Mouse (Mus musculus) ES-E14 (cell line): Measurements from ENCODE around the gene Taar1. TPM values are rescaled to one million over a fixed set of nuclear protein-coding genes. Genes with fewer than 3 reads are reported as not detected.

Experiments used
- DNase-seq: peaks from one replicate; pipeline ENCODE4 v3.0.0-alpha.2; 2013; ENCODE audit warnings: low read depth, low spot score
- H3K27ac ChIP-seq: 2 replicates; pipeline ENCODE4 v1.5.1; 2012; ENCODE audit warnings: low read depth, mild to moderate bottlenecking, low read length, moderate library complexity, mixed read lengths; ENCODE audit not compliant: poor library complexity, insufficient read depth, severe bottlenecking
- H3K36me3 ChIP-seq: 2 replicates; pipeline ENCODE4 v1.6.1; 2012; ENCODE audit warnings: mild to moderate bottlenecking, low read length, moderate library complexity, mixed read lengths; ENCODE audit not compliant: control insufficient read depth, poor library complexity, insufficient read depth, severe bottlenecking
- H3K4me1 ChIP-seq, 2 experiments: fragments of 150-350 bp in 1 of 2; sonication (generic) in 1 of 2; 2 replicates each; pipeline ENCODE4 v1.6.1; 2012; ENCODE audit warnings: low read length in 2 of 2, mild to moderate bottlenecking in 1 of 2, mixed read lengths in 1 of 2; ENCODE audit not compliant: control insufficient read depth in 2 of 2, insufficient read depth in 2 of 2, poor library complexity in 1 of 2
- H3K4me3 ChIP-seq, 2 experiments: fragments of 150-350 bp in 1 of 2; sonication (generic) in 1 of 2; 2 replicates each; pipeline ENCODE4 v1.5.1; 2012; ENCODE audit warnings: low read length in 2 of 2, low read depth in 1 of 2, mild to moderate bottlenecking in 1 of 2, mixed read lengths in 1 of 2; ENCODE audit not compliant: insufficient read depth in 1 of 2, poor library complexity in 1 of 2, severe bottlenecking in 1 of 2
- H3K9ac ChIP-seq: 2 replicates; pipeline ENCODE4 v1.6.1; 2012; ENCODE audit warnings: low read depth, mild to moderate bottlenecking, low read length, mixed read lengths; ENCODE audit not compliant: poor library complexity, insufficient read depth, severe bottlenecking
- H3K9me3 ChIP-seq: fragments of 150-350 bp; sonication (generic); 2 replicates; pipeline ENCODE4 v1.6.1; 2012; ENCODE audit warnings: low read depth, mild to moderate bottlenecking, low read length; ENCODE audit not compliant: control insufficient read depth, insufficient read depth
- CHD2 ChIP-seq: IDR thresholded peaks from 2 replicates; pipeline ENCODE4 v1.6.1; 2014; ENCODE audit warnings: mild to moderate bottlenecking, low read depth, low read length, inconsistent platforms
- HCFC1 ChIP-seq: IDR thresholded peaks from 2 replicates; pipeline ENCODE4 v1.6.1; 2012; ENCODE audit warnings: low read length, inconsistent platforms, borderline replicate concordance; ENCODE audit not compliant: insufficient read depth
- MAFK ChIP-seq: IDR thresholded peaks from 2 replicates; pipeline ENCODE4 v1.6.1; 2014; ENCODE audit warnings: mild to moderate bottlenecking, low read depth, low read length, inconsistent platforms; ENCODE audit not compliant: insufficient read depth
- ZC3H11A ChIP-seq: IDR thresholded peaks from 2 replicates; pipeline ENCODE4 v1.6.1; 2012; ENCODE audit warnings: low read depth, mild to moderate bottlenecking, inconsistent platforms, low read length, borderline replicate concordance
- ZNF384 ChIP-seq: IDR thresholded peaks from 2 replicates; pipeline ENCODE4 v1.6.1; 2012; ENCODE audit warnings: low read depth, low read length, inconsistent platforms
- in situ Hi-C, 2 experiments: fragments of 600-800 bp; cut with MboI; formaldehyde crosslinking; loops; one replicate each; pipeline ENCODE4 v1.15.1; 2025; ENCODE audit warnings: low sequenced_read_pairs in 2 of 2, inconsistent platforms in 1 of 2; ENCODE audit not compliant: unreplicated experiment in 2 of 2
- total RNA-seq: library from RNA; depleted of rRNA; stranded (reverse); fragments of 300-350 nt; gene quantifications from 2 replicates; pipeline ENCODE4 v1.2.3, GENCODE M21; 2012

Taar1 gene
- total RNA-seq, 1 experiment, result not detected

- Histone ChIP-seq H3K9me3 (no peaks in the 10 kb centered on the region), H3K27ac (no peak overlapping the region), H3K36me3 (no peaks in the 10 kb centered on the region), H3K9ac (no peak overlapping the region), H3K4me1 (no peaks in the 10 kb centered on the region), H3K4me3 (no peak overlapping the region)
- in situ Hi-C loops, result no loop called here
- TF ChIP-seq MAFK, result no peak
- DNase-seq, result no peak
Measured at GRCm38 (mm10) chr10:23922468-23922867, 2.3 kb downstream of the Taar1 start.

GRCm38 (mm10) chr10:23923941-23924340 is 3.8 kb downstream of the Taar1 start:
- H3K27ac ChIP-seq, result no peak overlapping the region
- H3K9me3 ChIP-seq, result no peaks in the 10 kb centered on the region
- DNase-seq, result no peak
- TF ChIP-seq MAFK (no peak), CHD2 (no peak), ZNF384 (no peak), ZC3H11A (no peak), HCFC1 (no peak)
- H3K4me1 ChIP-seq, result no peaks in the 10 kb centered on the region
- H3K9ac ChIP-seq, result no peak overlapping the region
- in situ Hi-C loops, result no loop called here
- no peak overlapping the region for H3K4me3 ChIP-seq
- H3K36me3 ChIP-seq, result no peaks in the 10 kb centered on the region

GRCm38 (mm10) chr10:23937613-23938012 is 17.5 kb downstream of the Taar1 start:
- H3K36me3 ChIP-seq, result no peaks in the 10 kb centered on the region
- no peak overlapping the region for H3K4me3 ChIP-seq
- H3K9me3 ChIP-seq, result no peaks in the 10 kb centered on the region
- TF ChIP-seq CHD2, result no peak
- no peak for TF ChIP-seq MAFK
- no peak for TF ChIP-seq ZC3H11A
- no peak for TF ChIP-seq HCFC1
- no peak for TF ChIP-seq ZNF384
- no peak overlapping the region for H3K9ac ChIP-seq
- no peak overlapping the region for H3K27ac ChIP-seq
- peaks cover 0 to 2% of the 10 kb centered on the region in 2 experiments; a peak in 1 of 4 replicates for H3K4me1 ChIP-seq
- peak; percentile 19 for DNase-seq
- in situ Hi-C loops, result no loop called here

GRCm38 (mm10) chr10:23938312-23938711 is 18.2 kb downstream of the Taar1 start, which contains the start of gene Taar2:
Gene Taar2, plus strand, starts transcription at chr10:23938572.
- DNase-seq, result no peak
- no peak for TF ChIP-seq MAFK
- no peak for TF ChIP-seq CHD2
- no peak for TF ChIP-seq ZNF384
- no peak for TF ChIP-seq ZC3H11A
- TF ChIP-seq HCFC1, result no peak
- in situ Hi-C loops, result no loop called here
- H3K4me1 ChIP-seq, result peaks cover 0 to 2% of the 10 kb centered on the region in 2 experiments; a peak in 1 of 4 replicates
- no peak within 1 kb of the TSS for H3K4me3 ChIP-seq
- H3K27ac ChIP-seq, result no peak within 1 kb of the TSS
- no peak within 1 kb of the TSS for H3K9ac ChIP-seq
- H3K9me3 ChIP-seq, result no peaks in the 10 kb centered on the region
- no peaks in the 10 kb centered on the region for H3K36me3 ChIP-seq

GRCm38 (mm10) chr10:23942465-23942864 is 22.3 kb downstream of the Taar1 start:
- H3K27ac ChIP-seq, result no peak overlapping the region
- peak; percentile 77 for DNase-seq
- no peak overlapping the region for H3K9ac ChIP-seq
- in situ Hi-C loops, result no loop called here
- H3K4me3 ChIP-seq, result no peak overlapping the region
- no peaks in the 10 kb centered on the region for H3K36me3 ChIP-seq
- H3K9me3 ChIP-seq, result no peaks in the 10 kb centered on the region
- 0 out of 4 replicates have a peak, but pooled peaks cover 0 to 2% of the 10 kb centered on the region in 2 experiments for H3K4me1 ChIP-seq
- TF ChIP-seq CHD2 (no peak), MAFK (no peak), ZC3H11A (peak; percentile 23; the same call in 1 of the 2 replicates), ZNF384 (no peak)
